Mouse (Mus musculus) layer of hippocampus, postnatal 10 days (tissue): ENCODE results near the gene Nubpl. TPM values are rescaled to one million over a fixed set of nuclear protein-coding genes. Genes with fewer than 3 reads are reported as not detected.
A peak's percentile ranks its signal among the peaks of the same experiment; 100 is the strongest.
"Not testable (repeated sequence)": the region's sequence is repeated elsewhere in the genome, so short reads cannot be mapped to it uniquely, and the experiment has no call there.

Source experiments
- DNase-seq, 2 experiments: peaks; one replicate each; pipeline ENCODE4 v3.0.0; 2021; ENCODE audit warnings: low spot score in 2 of 2
- long read RNA-seq: library from polyadenylated mRNA; stranded (forward); transcript quantifications from one replicate; pipeline ENCODE4 v2.0.0, GENCODE M21; 2023
- total RNA-seq, 2 experiments: library from RNA; stranded (reverse); gene quantifications; 2 replicates each; pipeline ENCODE4 v1.2.3; 2021

Nubpl gene
- 1 to 10 TPM; 4.7 to 6.1 TPM for total RNA-seq
- long read RNA-seq, transcript Nubpl-201 (11 exons, 2,987 nt) = major isoform, 6 of 8 reads
- long read RNA-seq, partial matches to known transcripts = 0 of 8 reads
- long read RNA-seq, other reads (novel, unspliced or antisense) = 2 of 8 reads

DNA sequence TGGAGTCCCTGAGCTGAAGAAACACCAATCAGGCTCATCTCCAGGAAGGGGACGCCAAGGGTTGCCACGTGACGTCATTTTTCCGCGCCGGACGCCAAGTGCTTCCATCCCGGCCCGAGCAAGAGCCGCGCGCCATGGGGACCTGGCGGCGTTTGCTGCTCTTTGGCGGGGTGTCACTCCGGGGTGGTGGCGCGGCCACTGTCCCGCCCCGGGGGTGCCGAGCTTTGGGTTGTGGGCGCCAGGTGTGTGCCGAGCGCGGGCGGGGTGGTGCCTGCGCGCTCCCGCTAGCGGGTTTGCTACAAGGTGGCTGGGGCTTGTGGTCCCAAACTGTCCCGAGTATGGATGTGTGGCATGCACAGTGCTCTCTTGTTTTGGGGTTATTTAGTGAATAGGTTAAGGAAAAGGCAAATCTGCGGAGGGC is at the start of gene Nubpl:
Gene Nubpl (plus strand): TSS at position 88 of the 421 bp plus-strand sequence.
- peak; percentile 97 to 98 for DNase-seq

DNA sequence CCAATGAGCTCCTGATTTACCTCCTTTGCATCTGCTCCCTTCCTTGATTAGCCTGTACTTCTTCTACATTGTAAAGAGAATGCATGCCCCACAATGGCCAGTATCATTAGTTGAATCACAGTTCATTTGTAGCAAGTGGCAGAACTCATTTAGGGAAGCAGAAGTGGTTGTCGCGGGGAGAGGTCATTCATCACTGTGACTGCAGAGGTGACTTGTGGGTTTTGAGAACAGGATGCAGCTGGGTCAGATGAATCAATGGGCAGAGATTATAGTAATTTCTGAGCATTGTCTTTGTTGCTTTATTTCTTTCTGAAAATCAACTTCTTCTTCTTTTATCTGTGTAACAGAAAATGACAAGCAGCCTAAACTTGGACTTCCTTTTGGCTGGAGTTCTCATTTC is 48.2 kb upstream of the Nubpl start:
- no peak for DNase-seq

DNA sequence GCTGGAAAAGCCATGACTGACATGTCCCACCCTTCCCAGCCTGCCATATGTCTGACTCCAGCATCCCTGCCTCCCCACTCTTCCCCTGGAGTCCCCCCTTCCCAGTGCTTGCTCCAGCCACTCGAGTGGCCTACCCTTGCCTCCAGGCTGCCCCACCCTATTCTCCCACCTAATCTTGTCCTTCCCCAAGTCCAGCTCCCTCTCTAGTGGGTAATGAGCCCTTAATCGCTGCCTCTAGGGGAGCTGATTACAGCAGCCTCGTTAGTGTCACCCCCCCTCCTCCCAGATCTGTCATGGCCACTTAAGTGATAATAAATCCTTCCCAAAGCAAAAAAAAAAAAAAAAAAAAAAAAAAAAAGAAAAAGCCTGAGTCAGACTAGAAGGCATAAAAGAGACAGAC is 18.2 kb upstream of the Nubpl start:
- DNase-seq = not testable (repeated sequence)

DNA sequence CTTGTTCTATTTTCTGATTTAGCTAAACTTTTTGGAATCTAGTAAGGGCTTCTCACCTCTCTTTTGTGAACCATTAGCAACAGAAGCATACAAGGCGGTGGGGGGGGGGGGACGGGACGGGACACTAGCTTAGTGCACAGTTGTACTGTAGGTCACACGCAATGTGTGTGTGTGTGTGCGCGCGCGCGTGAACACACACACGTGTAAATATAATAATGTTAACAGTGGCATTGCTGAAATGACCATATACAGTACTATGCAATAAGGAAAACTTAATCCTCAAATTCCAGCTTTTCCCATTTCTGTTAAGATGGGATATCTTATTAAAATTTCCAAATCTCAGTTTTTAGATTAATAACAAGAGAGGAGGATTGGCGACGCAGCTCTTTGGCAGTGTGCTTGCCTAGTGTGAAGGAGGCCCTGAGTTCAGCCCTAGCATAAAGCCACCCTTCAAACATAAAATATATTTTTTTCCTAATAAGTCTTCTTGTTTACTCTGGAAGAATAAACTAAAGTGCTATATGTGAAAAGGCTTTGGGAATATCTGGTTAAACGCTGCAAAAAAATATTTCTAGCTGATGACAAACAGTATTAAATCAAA is 388 bp upstream of the Nubpl start:
- DNase-seq = no peak

DNA sequence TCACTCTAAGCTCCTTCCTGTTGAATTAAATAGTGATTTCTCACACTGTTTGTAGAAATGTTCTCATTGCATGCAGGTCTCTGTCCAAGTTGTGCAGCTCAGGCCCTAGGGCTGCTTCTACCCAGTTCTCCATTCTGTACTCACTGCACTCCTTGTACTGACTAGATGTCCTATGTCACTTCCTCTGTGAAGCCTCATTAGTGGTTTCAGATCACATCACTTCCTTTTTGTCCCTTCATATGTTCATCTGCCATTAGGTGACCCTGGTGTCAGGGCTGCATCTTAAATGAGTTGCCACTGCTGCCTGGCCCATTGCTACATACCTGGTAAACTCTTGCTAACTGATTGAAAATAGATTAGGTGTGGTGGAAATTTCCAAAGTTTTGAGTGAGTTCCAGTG is 22.7 kb downstream of the Nubpl start:
- no peak for DNase-seq

DNA sequence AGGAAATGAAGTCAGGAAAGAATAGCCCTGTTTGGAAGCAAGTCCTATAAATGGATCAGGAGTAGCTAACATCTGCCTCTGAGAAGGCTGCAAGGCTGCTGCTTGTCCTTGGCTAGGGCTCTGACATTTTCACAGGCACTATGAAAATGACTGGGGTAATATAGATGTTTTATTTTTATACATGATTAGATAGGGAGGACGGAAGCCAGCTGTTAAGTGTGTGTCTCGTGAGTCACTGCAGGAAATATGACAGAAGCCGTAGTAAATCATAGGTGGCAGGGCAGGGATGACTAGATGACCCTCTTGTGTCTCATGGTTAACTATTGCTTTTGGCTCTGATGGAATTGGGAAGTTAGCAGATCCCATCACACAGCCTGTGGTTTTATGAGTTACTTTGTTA is 28.9 kb downstream of the Nubpl start:
- no peak for DNase-seq

DNA sequence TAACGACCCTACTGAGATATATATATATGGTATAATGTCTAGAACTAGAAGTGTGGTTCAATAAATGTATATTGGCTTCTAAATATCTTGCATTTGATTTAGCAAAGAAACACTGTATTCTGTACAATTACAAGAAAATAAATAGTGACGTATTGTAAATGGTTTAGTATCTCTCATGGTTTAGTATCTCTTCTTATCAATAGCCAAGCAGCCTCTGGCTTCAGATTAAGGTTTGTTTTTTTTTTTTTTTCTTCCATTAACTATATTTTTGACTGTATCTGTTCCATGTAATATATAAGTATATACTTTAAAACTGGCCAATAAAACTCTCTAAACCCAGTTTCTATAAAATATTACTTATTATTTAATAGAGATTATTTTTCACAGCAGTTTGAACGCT is 31.5 kb downstream of the Nubpl start:
- DNase-seq = no peak

DNA sequence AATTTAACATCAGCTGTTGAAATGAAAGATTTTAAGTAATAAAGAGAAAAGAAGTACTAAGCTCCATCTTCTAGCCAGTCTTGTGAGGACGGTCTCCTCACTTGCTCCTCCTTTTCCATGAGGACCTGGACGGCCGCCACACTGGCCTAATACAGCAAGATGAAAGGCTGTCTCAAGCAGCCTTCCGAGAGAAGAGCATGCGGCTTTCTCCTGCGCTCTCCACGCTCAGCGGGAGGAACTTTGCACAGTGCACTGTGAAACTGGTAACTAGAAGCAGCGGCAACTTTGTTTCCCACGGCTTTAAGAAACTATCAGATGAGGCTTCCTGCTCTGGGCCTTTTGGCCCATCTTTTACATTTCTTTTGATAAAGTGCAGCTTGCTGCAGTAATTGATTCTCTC is 34.7 kb downstream of the Nubpl start:
- DNase-seq = peak in 1 of 2 experiments; percentile 32

DNA sequence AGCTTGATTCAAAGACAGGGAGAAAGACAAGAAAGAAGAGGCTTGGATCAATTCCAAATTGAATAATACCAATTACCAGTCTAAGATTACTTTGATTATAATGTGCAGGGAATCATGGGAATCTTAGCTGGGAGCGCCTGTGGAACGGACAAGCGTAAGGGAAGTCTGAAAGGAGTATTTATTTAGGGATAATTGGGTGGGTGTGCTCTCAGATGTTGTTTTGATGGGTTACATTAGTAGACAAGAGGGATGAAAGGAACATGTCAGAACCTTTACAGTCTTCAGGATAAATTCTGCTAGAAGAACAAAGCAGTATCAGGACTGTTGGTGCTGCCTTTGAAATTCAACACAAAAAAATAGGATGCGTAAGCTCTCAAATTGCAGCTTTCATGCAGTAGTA is 40.8 kb downstream of the Nubpl start:
- no peak for DNase-seq

DNA sequence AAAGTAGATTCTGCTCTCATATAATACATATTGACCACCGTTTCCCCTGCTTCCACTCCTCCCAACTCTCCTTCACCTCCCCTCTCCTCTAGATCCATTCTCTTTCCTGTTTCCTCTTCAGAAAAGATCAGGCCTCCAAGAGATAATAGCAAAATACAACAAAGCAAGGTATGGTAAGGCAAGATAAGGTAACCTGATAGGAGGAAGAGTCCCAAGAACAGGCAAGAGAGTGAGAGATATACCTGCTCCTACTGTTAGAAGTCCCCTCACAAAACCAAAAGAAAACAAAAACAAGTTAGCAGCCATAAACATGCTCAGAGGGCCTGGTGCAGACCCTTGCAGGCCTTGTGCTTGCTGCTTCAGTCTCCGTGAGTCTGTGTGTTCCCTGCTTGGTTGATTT is 49.1 kb downstream of the Nubpl start:
- no peak for DNase-seq

DNA sequence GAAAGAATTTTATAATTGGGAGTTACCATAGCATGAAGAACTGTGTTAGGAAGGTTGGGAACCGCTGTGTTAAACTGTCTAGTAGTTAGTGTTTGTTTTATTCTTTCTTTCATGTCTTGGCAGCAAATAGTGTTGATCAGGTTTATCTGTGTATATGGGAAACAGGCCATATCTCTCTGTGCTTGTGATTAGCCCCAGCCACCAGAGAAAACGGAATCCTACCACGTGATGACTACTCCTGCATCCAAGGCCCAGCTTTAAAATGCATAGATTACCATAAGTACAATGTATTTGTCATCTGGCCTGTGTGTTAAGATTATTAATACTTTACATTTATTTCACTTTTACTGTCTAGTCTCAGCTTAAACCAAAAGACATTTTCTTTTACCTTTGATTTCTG is 51.9 kb downstream of the Nubpl start:
- no peak for DNase-seq

DNA sequence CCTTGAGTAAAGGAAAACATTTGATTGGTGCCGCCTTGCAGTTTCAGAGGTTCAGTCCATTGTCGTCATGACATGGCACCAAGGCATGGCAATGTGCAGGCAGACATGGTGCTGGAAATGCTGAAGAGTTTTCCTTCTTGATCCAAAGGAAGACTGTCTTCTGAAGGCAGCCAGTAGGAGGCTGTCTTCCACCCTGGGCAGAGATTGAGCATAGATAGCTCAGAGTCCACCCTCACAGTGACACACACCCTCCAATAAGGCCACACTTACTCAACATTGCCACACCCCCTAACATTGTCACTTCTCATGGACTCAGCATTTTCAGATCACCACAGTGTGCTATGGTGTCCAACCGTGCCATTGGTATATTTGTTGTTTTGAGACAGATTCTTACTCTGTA is 54.5 kb downstream of the Nubpl start:
- no peak for DNase-seq

DNA sequence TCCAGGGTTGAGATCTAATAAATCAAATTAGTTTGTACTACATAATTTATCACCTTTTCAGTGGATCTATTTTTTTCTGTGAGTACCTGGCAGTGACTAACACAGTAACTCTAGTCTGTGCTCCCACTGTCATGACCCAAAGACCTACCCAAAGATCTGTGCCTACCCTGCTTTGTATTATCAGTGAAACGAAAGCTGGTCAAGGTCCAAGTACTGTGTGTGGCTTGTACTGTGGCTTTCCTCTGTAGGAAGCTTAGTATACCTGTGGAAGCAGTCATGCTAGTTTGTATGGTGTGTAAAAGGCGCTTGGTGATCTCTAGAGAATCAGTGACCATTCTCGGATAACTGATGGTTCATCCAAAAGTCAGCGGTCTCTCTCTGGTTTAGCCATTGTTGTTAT is 57.4 kb downstream of the Nubpl start:
- no peak for DNase-seq

DNA sequence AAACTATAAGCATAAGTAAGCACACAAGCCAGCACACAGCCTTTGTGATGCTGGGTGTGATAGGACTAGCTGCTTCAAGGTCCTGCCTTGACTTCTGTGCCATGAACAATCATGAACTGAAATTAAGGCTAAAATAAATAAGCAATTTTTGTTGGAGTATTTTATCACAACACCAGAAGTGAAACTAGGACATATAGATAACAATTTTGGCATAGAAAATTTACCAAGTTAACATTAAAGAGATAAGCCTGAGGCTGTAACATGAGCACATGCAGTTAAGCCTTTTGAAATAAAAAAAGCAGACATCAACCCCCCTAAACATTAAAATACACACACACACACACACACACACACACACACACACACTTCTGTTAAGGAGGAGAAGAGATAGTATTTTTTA is 66.9 kb downstream of the Nubpl start:
- no peak for DNase-seq

DNA sequence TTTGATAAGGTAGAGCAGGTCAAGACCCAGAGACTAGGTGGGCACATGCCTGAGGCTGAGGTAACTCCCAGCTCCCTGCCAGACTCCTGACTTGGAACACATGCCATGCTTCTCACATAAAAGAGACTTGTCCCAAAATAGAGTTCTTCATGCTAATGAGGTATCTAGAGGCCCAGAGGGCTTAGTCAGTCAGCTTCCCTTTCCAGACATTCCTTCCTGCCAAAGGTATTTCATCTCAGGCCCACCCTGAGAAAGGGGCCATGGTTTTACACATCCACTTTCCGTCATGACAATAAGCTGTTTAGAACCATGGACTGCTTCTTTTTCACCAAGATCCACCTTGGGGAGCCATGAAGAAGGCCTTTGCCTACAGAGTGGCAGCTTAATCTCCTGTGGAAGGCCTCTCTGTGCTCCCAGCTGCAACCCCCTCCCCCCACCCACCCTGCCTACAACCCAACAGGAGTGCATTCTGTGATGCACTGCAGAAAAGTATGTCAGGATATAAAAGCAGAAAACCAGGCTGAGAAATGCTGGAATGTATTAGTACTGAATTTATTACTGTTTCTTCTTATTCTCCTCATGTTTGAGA is 88.8 kb downstream of the Nubpl start:
- no peak for DNase-seq

DNA sequence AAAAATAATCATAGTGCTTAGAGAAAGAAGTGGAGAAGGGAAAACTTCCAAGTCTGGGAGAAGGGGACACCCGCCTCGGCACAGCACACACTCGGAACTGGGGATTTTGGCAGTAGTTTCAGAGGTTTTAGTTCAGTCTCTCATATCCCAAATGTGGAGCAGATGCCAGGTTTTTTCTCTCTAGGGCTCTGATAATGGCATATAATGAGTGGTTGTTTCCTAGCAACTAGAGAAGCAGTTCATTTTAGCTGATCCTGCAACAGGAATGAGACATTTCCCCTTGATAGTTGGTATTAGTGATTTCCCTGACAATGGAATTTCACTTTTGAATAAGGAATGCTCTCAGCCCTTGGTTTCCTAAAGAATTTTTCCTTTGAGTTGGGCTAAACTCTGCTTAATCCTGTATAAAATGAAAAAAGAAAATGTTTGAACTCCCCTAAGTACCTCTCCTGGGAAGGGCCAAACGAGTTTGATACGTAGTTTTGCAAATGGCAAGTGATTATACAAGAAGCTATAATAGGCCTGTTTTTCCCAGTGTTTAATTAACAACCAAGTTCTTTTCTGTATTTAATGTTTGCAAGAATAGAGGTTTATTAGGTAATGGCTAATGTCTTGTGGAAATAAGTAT is 89.5 kb downstream of the Nubpl start:
- peak in 1 of 2 experiments; percentile 24 for DNase-seq

DNA sequence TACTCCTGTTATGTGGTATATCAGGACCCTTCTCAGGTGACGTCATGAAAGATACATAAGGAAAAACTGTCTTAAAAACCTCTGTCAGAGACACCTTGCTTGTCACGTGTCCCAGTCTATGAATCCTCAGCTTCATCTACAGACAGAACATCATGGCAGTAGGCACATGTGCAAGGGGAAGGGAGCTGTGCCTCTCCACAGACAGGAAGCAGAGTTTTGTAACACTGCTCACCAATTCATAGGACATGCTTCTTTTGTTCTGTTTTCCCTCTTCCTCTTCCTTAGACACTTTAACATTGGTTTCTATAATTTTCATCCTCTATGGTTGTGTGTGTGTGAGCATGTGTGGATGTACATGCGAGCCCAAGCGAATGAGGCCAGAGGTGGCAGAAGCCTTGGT is 100.9 kb downstream of the Nubpl start:
- no peak for DNase-seq

DNA sequence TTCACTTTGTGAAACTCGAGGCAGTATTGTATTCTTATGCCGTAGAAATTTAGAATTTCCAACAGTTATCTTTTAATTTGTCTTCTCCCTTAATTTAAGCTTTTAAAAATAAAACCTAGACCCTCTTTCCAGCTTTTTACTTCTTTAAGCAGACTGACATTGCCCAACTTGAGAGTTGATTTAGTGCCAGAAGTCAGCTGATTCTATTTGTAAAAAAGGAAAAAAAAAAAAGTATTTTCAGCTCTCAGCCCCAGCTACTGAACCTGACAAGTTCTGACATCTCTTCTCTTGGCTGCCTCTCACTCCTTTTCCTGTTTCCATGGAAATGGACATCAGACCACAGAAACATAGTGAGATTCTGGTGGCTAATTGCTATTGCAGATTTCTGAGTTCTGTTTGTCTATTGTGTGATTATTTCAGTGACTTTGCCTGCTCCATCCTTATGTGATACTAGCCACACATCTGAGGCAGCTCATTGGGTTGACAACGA is 111.6 kb downstream of the Nubpl start:
- no peak for DNase-seq

DNA sequence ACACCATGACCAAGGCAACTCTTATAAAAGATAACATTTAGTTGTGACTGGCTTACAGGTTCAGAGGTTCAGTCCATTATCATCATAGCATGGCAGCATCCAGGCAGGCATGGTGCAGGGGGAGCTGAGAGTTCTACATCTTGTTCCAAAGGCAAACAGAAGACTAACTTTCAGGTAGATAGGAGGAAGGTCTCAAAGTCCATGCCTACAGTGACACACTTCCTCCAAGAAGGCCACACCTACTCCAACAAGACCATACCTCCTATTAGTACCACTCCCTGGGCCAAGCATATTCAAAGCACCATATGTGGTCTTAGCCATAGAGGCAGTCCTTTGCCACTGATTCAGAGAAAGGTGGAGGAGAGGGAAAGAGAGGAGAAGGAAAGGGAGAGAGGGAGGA is 113.6 kb downstream of the Nubpl start:
- no peak for DNase-seq

DNA sequence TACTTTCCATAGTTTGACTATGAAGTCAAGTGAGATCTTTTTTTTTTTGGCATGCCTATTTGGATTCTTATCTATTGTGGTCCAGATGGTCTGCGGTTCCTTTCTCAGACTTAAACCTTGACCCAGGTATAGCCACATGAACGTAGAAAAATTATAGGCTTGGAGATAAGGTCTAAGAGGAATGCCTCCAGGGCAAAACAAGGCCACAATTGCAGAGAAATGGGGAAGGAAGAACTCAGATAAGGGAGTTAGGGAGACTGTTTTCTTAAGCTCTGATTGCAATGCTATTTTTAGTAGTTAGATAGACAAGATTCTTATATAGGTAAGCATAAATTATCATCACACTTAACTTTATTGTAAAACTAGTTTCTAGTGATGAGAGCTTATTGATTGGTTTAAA is 117.3 kb downstream of the Nubpl start:
- no peak for DNase-seq

DNA sequence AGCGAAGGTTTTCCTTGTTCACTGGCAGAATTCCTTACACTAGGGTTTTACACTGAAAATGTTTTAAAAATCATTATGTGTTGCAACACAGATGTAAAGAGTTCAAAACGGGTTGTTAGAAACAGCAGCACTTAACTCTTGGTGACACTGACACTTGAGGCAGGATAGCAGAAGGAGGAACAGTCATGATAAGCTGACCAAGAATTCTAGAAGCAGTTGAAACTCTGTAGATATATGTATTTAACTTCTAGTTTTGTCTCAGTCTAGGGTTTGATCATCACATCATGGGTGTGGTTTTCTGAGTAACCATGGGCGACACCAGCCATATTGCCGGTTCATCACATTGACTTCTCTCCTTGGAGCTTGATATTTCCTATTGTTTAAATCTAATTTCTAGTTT is 127.4 kb downstream of the Nubpl start:
- DNase-seq = no peak

DNA sequence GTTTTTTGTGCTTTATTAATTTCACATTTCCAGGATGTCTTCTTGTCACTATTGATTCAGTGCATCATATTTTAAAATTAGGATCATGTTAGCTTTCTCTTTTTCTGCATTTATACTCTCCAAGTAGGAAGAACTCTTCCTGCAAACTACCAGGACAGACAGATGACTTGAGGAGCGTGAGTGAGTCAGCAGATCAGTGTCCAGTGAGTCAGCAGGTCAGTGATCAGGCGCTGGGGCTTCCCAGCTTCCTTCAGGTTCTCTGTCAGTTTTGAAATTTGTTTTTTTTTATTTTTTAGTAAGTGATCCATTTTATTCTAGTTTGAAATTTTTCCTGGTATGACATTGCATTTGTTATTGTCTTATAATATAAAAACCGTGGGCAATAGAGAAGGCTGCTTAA is 131.2 kb downstream of the Nubpl start:
- no peak for DNase-seq

DNA sequence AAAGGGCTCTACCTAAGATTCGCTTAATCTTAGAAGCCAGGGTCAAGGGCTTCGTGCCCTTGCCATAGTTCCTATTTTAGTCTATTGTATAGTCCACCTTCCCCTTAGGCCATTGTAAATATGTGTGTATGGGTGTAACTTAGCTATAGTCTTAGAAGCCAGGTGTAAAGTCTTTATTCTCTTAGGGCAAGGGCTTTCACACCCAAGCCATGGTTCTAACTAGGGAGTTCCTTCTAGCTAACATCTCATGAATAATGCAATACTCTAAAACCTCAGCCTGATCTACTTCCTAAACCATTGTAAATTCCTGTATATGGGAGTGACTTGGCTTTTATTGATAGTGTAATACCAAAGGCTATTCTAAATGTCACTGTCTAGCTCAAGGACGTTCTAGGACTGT is 134.4 kb downstream of the Nubpl start:
- DNase-seq = not testable (repeated sequence)
